Mouse (Mus musculus) liver, embryonic 14.5 days (tissue): ENCODE data around the gene Clcnkb.

Experiments used
- CTCF ChIP-seq: IDR thresholded peaks from 2 replicates; pipeline ENCODE4 v1.5.1; 2016; ENCODE audit warnings: antibody characterized with exemption, low read depth, control low read depth
- EP300 ChIP-seq: IDR thresholded peaks from 2 replicates; pipeline ENCODE4 v1.6.1; 2016; ENCODE audit warnings: antibody characterized with exemption, low read depth

DNA sequence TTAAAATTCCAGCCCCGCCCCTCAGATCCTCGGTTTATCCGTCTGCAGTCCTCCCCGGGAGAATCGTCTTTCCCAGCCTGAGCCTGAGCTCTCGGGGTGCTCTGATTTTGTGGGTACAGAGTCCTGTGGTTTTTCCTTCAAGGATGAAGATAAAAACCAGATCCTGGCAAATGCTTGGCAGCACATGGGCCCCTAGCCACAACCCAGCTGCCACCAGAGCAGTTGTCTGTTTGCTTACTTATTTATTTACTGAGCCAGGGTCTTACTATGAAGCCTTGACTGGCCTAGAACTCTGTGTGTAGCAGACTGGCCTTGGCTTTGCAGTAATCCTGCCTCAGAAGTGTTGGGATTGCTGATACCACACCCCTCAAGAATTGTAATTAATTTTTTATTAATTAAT, 56.6 kb downstream of the Clcnkb start:
- no peak for TF ChIP-seq CTCF
- TF ChIP-seq EP300, result no peak
